ENCODE assay signal across 17 mouse cellular contexts in the genomic region with DNA sequence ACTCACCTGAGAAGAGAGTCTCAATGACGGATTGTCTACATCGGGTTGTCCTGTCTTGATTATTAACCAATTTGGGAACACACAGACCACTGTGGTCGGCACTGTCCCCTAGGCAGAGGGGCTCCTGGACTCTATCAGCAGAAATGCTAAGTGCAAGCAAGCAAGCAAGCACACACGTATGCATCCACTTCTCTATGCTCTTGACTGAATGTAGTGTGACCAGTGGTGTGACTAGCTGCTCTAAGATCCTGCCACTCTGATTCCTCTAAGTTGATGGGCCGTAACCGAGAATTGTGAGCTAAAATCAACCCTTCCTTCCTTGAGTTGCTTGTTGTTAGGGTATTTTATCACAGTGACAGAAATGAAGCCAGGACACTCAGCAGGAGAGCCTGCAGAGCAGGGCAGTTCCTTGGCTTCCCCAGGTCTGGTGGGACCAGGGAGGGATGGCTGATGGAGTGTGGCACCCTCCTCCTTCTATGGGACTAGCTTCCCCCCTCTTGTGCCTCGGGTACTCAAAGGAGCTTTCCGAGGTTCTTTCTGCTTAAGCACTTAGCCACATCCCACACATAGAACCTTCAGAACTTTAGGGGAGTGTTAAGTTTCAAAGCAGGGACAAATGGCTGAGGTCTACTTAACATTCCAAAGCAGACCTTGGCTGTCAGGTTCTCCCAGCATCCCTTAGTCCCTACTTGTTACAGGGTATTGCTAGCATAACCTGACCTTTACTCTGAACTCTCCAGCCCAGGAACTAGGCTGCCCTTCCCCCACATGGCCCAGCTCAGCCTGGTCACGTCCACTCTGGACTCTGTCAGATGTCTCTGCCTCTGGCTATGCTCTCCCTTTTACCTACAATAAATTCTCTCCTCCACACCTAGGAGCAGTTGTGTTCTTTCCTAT. TPM values are rescaled to one million over a fixed set of nuclear protein-coding genes. Genes with fewer than 3 reads are reported as not detected.
DNase-seq lines count a peak whose midpoint lies in the region; ATAC-seq lines count a peak whose summit lies in the region.
"Had no signal": no experiment of that assay in that cellular context is flagged by ENCODE, and none has a peak within 500 bp of the region (broad histone marks: within the 10 kb centered on the region; RNA-seq: fewer than 3 reads in every experiment).

No protein-coding gene starts in this region.

- no peak overlapping the region for H3K9ac ChIP-seq in liver, embryonic 11.5 days (ENCODE audit: low read depth, low read length)

- H3K9me3 ChIP-seq in liver, embryonic 11.5 days (ENCODE audit: control insufficient read depth, low read length), result no peaks in the 10 kb centered on the region

- ATAC-seq in liver, embryonic 11.5 days (replicated peaks; ENCODE audit: low FRiP score), result no peak
- ATAC-seq: forebrain, embryonic 16.5 days; hindbrain, postnatal 0 days had no signal

- H3K36me3 ChIP-seq in liver, embryonic 11.5 days (ENCODE audit: control insufficient read depth, insufficient read depth, low read length), result no peaks in the 10 kb centered on the region

- no peaks in the 10 kb centered on the region for H3K4me1 ChIP-seq in liver, embryonic 11.5 days (replicated peaks; ENCODE audit: control insufficient read depth, insufficient read depth, low read length)

- 41% methylated on average over 9 of the region's 9 CpGs for WGBS in liver, embryonic 11.5 days

- H3K27me3 ChIP-seq in liver, embryonic 11.5 days (replicated peaks; ENCODE audit: control insufficient read depth, insufficient read depth, low read length), result no peaks in the 10 kb centered on the region

- H3K27ac ChIP-seq in liver, embryonic 11.5 days (ENCODE audit: low read depth, low read length), result no peak overlapping the region
- H3K27ac ChIP-seq: hindbrain, postnatal 0 days; layer of hippocampus, adult 2 months had no signal

- H3K4me3 ChIP-seq in liver, embryonic 11.5 days (ENCODE audit: low read depth, low read length), result no peak overlapping the region
- H3K4me3 ChIP-seq: layer of hippocampus, adult 2 months; myocyte had no signal

- H3K4me2 ChIP-seq in liver, embryonic 11.5 days, result no peak overlapping the region

- DNase-seq in liver, result peak; percentile 59
- DNase-seq in liver, embryonic 11.5 days (ENCODE audit: low spot score), result no peak
- DNase-seq in kidney, adult 18-20 months, result peak; percentile 46
- peak; percentile 59 to 80 for DNase-seq in kidney, postnatal 25 days
- peak; percentile 31 for DNase-seq in yolk sac, embryonic 10.5 days (ENCODE audit: low spot score)
- DNase-seq in adipocyte (ENCODE audit: low spot score), result no peak
- DNase-seq in spleen, postnatal 36 days (ENCODE audit: low spot score in 2 of 2), result no peak
- DNase-seq: adrenal gland, postnatal 14 days; B cell, adult 2 months; cerebellum, postnatal 10 days; thymus, postnatal 4 days had no signal

RNA-seq across cellular contexts. Expression of gene Hmx1, which starts 31.1 kb away (rescaled TPM):
- not detected in 2 replicates for polyA plus RNA-seq in liver, embryonic 11.5 days (2014; fragmentation: Nextera tagmentation; extraction: Ambion mirVana)
- polyA plus RNA-seq: forebrain, embryonic 16.5 days; gonadal fat pad, adult 2 months; heart, embryonic 16.5 days; hindbrain, postnatal 0 days; myocyte had no signal

Comparison
In these comparisons a context has a peak if more than half of its experiments do, and no peak if none do; other contexts are left out.
1. DNase-seq: peak in liver (single experiment), kidney, adult 18-20 months (single experiment), kidney, postnatal 25 days (2 of 2) and yolk sac, embryonic 10.5 days (single experiment); none in liver, embryonic 11.5 days (single experiment), adipocyte (single experiment) and spleen, postnatal 36 days (0 of 2).